Mouse (Mus musculus): ENCODE measurements around the gene Ccm2. TPM values are rescaled to one million over a fixed set of nuclear protein-coding genes. Genes with fewer than 3 reads are reported as not detected.

The Ccm2 gene
- 89.5 and 95.8 TPM in 2 replicates for polyA plus RNA-seq (2016; fragmentation: Nextera tagmentation; extraction: Ambion mirVana)

- Histone ChIP-seq H3K4me2 (replicated peaks) (peak within 1 kb of the TSS; percentile 69), H3K9me3 (replicated peaks) (no peaks in the 10 kb centered on the region), H3K36me3 (no peaks in the 10 kb centered on the region), H3K27me3 (no peaks in the 10 kb centered on the region), H3K9ac (peak within 1 kb of the TSS; percentile 97), H3K4me1 (peaks cover 12% of the 10 kb centered on the region), H3K4me3 (peak within 1 kb of the TSS; percentile 95), H3K27ac (peak within 1 kb of the TSS; percentile 95)
- under 1% methylated on average over 37 of the region's 57 CpGs for WGBS
- ATAC-seq (ENCODE audit: low FRiP score) = peak; percentile 97
These were observed at the start of gene Ccm2 for GRCm38 (mm10) chr11:6546205-6547013. Ccm2 (plus strand) TSS chr11:6546887.

DNA sequence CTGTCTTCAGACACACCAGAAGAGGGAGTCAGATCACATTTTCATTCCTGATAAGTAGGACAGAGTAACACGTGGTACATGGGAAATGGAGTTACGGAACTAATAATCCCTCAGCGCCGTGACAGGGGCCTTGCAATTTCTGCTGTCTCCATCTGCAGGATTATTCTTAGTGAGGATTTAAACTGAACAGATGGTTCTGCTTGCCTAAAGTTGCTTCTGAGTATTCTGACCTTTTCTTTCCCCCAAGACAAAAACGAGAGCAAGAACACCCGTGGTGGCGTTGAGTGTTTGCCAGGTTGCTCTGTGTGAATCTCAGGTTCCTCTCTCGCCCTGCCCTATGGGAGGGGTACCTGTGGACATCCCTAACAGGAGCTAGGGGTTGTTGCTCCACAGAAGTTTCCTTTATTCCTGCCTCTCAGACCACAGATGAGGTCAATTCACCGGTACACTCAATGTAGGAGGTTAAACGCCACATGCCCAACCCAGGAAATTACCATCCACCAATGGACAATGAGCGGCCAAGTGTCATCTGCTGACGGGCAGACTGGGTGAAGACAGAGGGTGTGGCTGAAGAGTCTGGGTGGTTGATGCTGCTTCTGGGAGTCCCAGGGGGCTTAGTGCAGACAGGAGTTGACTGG, 49.3 kb upstream of the Ccm2 start:
- H3K9me3 ChIP-seq (replicated peaks) = no peaks in the 10 kb centered on the region
- H3K9ac ChIP-seq = no peak overlapping the region
- H3K27me3 ChIP-seq = no peaks in the 10 kb centered on the region
- H3K4me3 ChIP-seq = no peak overlapping the region
- 80% methylated on average over 12 of the region's 12 CpGs for WGBS
- H3K36me3 ChIP-seq = no peaks in the 10 kb centered on the region
- no peaks in the 10 kb centered on the region for H3K4me1 ChIP-seq
- H3K4me2 ChIP-seq (replicated peaks) = no peak overlapping the region
- no peak overlapping the region for H3K27ac ChIP-seq
- ATAC-seq (ENCODE audit: low FRiP score) = no peak

GRCm38 (mm10) chr11:6502506-6502905, 44.2 kb upstream of the Ccm2 start:
- H3K9ac ChIP-seq = no peak overlapping the region
- H3K9me3 ChIP-seq (replicated peaks) = no peaks in the 10 kb centered on the region
- no peaks in the 10 kb centered on the region for H3K4me1 ChIP-seq
- H3K4me2 ChIP-seq (replicated peaks) = no peak overlapping the region
- ATAC-seq (ENCODE audit: low FRiP score) = no peak
- H3K27me3 ChIP-seq = no peaks in the 10 kb centered on the region
- WGBS = 90% methylated on average over 2 of the region's 2 CpGs
- no peak overlapping the region for H3K27ac ChIP-seq
- no peaks in the 10 kb centered on the region for H3K36me3 ChIP-seq
- H3K4me3 ChIP-seq = no peak overlapping the region

DNA sequence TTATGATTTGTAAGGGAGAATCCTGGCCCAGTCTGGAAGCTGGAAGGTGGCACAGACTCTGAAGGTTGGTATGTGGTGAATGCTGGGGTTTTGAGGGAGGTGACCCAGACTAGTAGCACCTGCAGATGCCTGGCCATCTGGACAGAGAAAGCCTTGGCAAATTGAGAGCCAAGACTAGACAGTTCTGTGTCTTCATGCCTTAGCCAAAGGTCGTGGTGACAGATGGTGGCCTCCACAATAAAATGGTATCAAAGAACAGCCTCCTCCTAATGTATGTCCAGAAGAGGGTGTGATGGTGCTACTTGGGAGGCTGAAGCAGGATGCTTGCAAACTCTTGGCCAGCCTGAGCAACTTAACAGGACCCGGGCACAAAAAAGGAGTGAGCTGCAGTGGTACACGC, 42.5 kb upstream of the Ccm2 start:
- Histone ChIP-seq H3K27me3 (no peaks in the 10 kb centered on the region), H3K4me3 (no peak overlapping the region), H3K4me1 (no peaks in the 10 kb centered on the region), H3K27ac (no peak overlapping the region), H3K4me2 (replicated peaks) (no peak overlapping the region), H3K36me3 (no peaks in the 10 kb centered on the region), H3K9ac (no peak overlapping the region), H3K9me3 (replicated peaks) (no peaks in the 10 kb centered on the region)
- no peak for ATAC-seq (ENCODE audit: low FRiP score)
- WGBS = 73% methylated on average over 3 of the region's 3 CpGs

GRCm38 (mm10) chr11:6504689-6505088, 42.0 kb upstream of the Ccm2 start:
- Histone ChIP-seq H3K27ac (no peak overlapping the region), H3K27me3 (no peaks in the 10 kb centered on the region), H3K4me2 (replicated peaks) (no peak overlapping the region), H3K9me3 (replicated peaks) (no peaks in the 10 kb centered on the region), H3K4me1 (no peaks in the 10 kb centered on the region), H3K4me3 (no peak overlapping the region), H3K36me3 (no peaks in the 10 kb centered on the region), H3K9ac (no peak overlapping the region)
- 85% methylated on average over 6 of the region's 6 CpGs for WGBS
- ATAC-seq (ENCODE audit: low FRiP score) = no peak

GRCm38 (mm10) chr11:6506516-6506915, 40.2 kb upstream of the Ccm2 start:
- H3K4me2 ChIP-seq (replicated peaks) = no peak overlapping the region
- no peak overlapping the region for H3K9ac ChIP-seq
- no peaks in the 10 kb centered on the region for H3K4me1 ChIP-seq
- ATAC-seq (ENCODE audit: low FRiP score) = no peak
- WGBS = 80% methylated on average over 9 of the region's 9 CpGs
- no peaks in the 10 kb centered on the region for H3K27me3 ChIP-seq
- no peak overlapping the region for H3K27ac ChIP-seq
- H3K4me3 ChIP-seq = no peak overlapping the region
- no peaks in the 10 kb centered on the region for H3K36me3 ChIP-seq
- no peaks in the 10 kb centered on the region for H3K9me3 ChIP-seq (replicated peaks)

DNA sequence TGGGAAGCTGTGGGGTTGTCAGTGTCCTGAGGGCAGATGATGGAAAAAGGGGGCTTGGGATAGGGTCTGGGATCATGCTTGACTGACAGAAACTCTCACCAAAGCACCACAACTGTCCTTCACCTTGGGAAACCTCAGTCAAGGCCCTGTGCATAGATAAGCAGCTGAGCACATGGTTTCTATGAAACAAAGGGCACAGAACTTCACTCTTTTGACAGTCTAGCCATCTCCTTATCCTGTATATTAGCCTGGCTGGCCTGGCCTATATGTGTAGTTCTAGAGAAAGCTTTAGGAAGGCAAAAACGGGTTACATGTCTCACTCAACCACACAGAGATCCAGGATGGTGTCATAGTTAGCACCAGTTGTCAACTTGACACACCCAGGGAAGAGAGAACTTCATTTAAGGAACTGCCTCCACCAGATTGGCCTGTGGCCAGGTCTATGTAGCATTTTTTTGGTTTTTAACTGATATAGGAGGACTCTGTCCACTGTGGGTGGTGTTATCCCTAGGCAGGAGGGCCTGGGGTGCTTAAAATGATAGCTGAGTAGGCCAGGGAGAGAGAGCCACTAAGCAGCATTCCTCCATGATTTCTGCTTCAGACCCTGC, 38.3 kb upstream of the Ccm2 start:
- Histone ChIP-seq H3K27ac (no peak overlapping the region), H3K9ac (no peak overlapping the region), H3K9me3 (replicated peaks) (no peaks in the 10 kb centered on the region), H3K4me3 (no peak overlapping the region), H3K4me1 (no peaks in the 10 kb centered on the region), H3K4me2 (replicated peaks) (no peak overlapping the region), H3K36me3 (no peaks in the 10 kb centered on the region), H3K27me3 (no peaks in the 10 kb centered on the region)
- no peak for ATAC-seq (ENCODE audit: low FRiP score)
- WGBS = 68% methylated on average over 1 of the region's 1 CpGs

DNA sequence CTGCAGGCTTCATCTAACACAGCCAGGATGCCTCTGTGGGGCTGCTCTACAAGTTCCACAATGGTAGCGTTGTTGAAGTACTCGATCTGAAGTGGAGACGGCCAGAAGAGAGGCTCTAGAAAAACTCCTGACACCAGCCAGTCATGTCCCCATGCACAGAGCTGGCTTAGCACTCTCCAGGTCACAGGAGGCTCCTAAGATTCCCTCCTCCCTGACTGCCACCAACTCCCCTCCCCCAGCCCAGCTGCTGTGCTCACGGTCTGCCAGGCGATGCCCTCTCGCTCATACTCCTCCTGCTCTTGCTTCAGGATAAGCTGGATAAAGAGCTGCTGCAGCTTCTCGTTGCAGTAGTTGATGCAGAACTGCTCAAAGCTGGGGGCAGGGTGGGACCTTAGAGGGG, 31.9 kb upstream of the Ccm2 start:
- H3K4me1 ChIP-seq = peaks cover 5% of the 10 kb centered on the region; the same call in 1 of the 2 replicates
- 39% methylated on average over 7 of the region's 7 CpGs for WGBS
- no peak for ATAC-seq (ENCODE audit: low FRiP score)
- no peaks in the 10 kb centered on the region for H3K36me3 ChIP-seq
- no peak overlapping the region for H3K9ac ChIP-seq
- H3K9me3 ChIP-seq (replicated peaks) = no peaks in the 10 kb centered on the region
- no peak overlapping the region for H3K4me3 ChIP-seq
- no peaks in the 10 kb centered on the region for H3K27me3 ChIP-seq
- H3K27ac ChIP-seq = no peak overlapping the region
- H3K4me2 ChIP-seq (replicated peaks) = no peak overlapping the region

- WGBS = 68% methylated on average over 11 of the region's 11 CpGs
- no peaks in the 10 kb centered on the region for H3K9me3 ChIP-seq (replicated peaks)
- H3K4me1 ChIP-seq = peaks cover 5% of the 10 kb centered on the region; the same call in 1 of the 2 replicates
- ATAC-seq (ENCODE audit: low FRiP score) = no peak
- no peaks in the 10 kb centered on the region for H3K27me3 ChIP-seq
- H3K27ac ChIP-seq = no peak overlapping the region
- peaks cover 8% of the 10 kb centered on the region for H3K36me3 ChIP-seq
- H3K4me3 ChIP-seq = no peak overlapping the region
- no peak overlapping the region for H3K9ac ChIP-seq
- H3K4me2 ChIP-seq (replicated peaks) = no peak overlapping the region
These were observed 27.1 kb upstream of the Ccm2 start for GRCm38 (mm10) chr11:6519491-6520033.

GRCm38 (mm10) chr11:6520507-6521173, 26.0 kb upstream of the Ccm2 start, which contains the start of gene Myo1g:
Myo1g (minus strand) TSS chr11:6520965.
- Histone ChIP-seq H3K27ac (no peak within 1 kb of the TSS), H3K9me3 (replicated peaks) (no peaks in the 10 kb centered on the region), H3K4me3 (no peak within 1 kb of the TSS), H3K9ac (no peak within 1 kb of the TSS), H3K4me1 (0 out of 2 replicates have a peak, but pooled peaks cover 6% of the 10 kb centered on the region), H3K27me3 (no peaks in the 10 kb centered on the region), H3K4me2 (replicated peaks) (no peak within 1 kb of the TSS), H3K36me3 (peaks cover 19% of the 10 kb centered on the region)
- ATAC-seq (ENCODE audit: low FRiP score) = no peak
- 82% methylated on average over 7 of the region's 7 CpGs for WGBS

- Histone ChIP-seq H3K4me1 (peaks cover 19% of the 10 kb centered on the region), H3K4me3 (no peak overlapping the region), H3K9ac (no peak overlapping the region), H3K27me3 (no peaks in the 10 kb centered on the region), H3K9me3 (replicated peaks) (no peaks in the 10 kb centered on the region), H3K36me3 (peaks cover 30% of the 10 kb centered on the region), H3K4me2 (replicated peaks) (no peak overlapping the region), H3K27ac (no peak overlapping the region)
- no peak for ATAC-seq (ENCODE audit: low FRiP score)
- WGBS = 72% methylated on average over 9 of the region's 9 CpGs
These were observed 23.7 kb upstream of the Ccm2 start for GRCm38 (mm10) chr11:6522782-6523525.

Measured in hindbrain, embryonic 12.5 days (tissue).